Mouse (Mus musculus): ENCODE measurements at regions not wholly inside any gene's neighbourhood (a gene's known extent, or its start where the extent isn't known, plus 50 kb on each side); places are given as distances from the start of the nearest gene placed in this dataset.

DNA sequence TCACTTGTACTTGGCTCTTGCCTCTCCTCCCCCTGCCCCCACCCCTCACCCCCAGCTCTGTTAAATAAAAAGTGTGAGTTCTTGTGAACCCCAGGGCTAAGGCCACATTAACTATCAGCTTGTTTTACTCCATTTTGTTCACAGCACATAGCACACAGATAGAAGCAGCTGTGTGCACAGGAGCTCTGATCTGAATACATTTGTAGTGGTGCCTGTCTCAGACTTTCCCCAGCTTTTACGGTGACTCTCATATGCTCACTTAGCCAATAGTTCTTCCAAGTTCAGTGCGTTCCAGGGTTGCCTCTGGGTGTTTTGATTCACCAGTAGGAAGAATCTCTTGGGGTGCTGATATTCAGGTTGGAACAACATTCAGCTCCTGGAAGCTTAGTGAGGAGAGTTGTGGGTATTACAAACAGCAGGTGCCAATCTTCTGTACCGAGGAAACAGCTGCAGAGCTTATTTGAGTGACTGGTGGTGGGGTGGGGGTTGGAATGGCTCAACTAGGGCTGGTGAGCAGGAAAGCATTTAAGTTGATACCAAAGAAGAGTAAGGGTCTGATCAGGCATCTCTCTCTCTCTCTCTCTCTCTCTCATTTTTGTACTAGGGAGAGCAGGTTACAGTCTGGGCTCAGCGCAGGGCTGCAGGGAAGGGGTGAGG, 51.7 kb upstream of the 4933402D24Rik start:
- Histone ChIP-seq H3K9ac (ENCODE audit: low read length) (no peak overlapping the region), H3K4me1 (ENCODE audit: control insufficient read depth, insufficient read depth, low read length) (peaks cover 5% of the 10 kb centered on the region), H3K4me2 (ENCODE audit: low read depth, low read length) (no peak overlapping the region), H3K4me3 (ENCODE audit: low read length) (no peak overlapping the region), H3K36me3 (ENCODE audit: control insufficient read depth, insufficient read depth) (no peaks in the 10 kb centered on the region), H3K27me3 (ENCODE audit: control insufficient read depth, insufficient read depth, low read length) (no peaks in the 10 kb centered on the region), H3K9me3 (replicated peaks; ENCODE audit: control insufficient read depth, low read length) (no peaks in the 10 kb centered on the region), H3K27ac (ENCODE audit: low read length) (no peak overlapping the region)
- 63% methylated on average over 4 of the region's 4 CpGs for WGBS
- ATAC-seq (replicated peaks; ENCODE audit: extremely low read depth, insufficient read depth, low FRiP score), result no peak

- H3K27me3 ChIP-seq (ENCODE audit: control insufficient read depth, insufficient read depth, low read length), result no peaks in the 10 kb centered on the region
- H3K4me3 ChIP-seq (ENCODE audit: low read length), result no peak overlapping the region
- H3K4me2 ChIP-seq (ENCODE audit: low read depth, low read length), result peak overlapping the region; percentile 17; the same call in 1 of the 2 replicates
- no peaks in the 10 kb centered on the region for H3K36me3 ChIP-seq (ENCODE audit: control insufficient read depth, insufficient read depth)
- ATAC-seq (replicated peaks; ENCODE audit: extremely low read depth, insufficient read depth, low FRiP score), result peak; percentile 60; the same call in 1 of the 2 replicates
- peaks cover 5% of the 10 kb centered on the region for H3K4me1 ChIP-seq (ENCODE audit: control insufficient read depth, insufficient read depth, low read length)
- WGBS, result 41% methylated on average over 11 of the region's 11 CpGs
- H3K9ac ChIP-seq (ENCODE audit: low read length), result no peak overlapping the region
- H3K27ac ChIP-seq (ENCODE audit: low read length), result peak overlapping the region; percentile 62
- H3K9me3 ChIP-seq (replicated peaks; ENCODE audit: control insufficient read depth, low read length), result no peaks in the 10 kb centered on the region
Observed at GRCm38 (mm10) chr1:63819536-63820254, 50.6 kb upstream of the 4933402D24Rik start.
